Mouse (Mus musculus) E14TG2a.4 (cell line): ENCODE measurements around the gene Slc43a1.
"Not testable (repeated sequence)": the region's sequence is repeated elsewhere in the genome, so short reads cannot be mapped to it uniquely, and the experiment has no call there.

Experiments
- H3K27me3 ChIP-seq: 2 replicates; pipeline ENCODE4 v1.6.1; 2014; ENCODE audit warnings: low read length, control low read depth; ENCODE audit not compliant: insufficient read depth
- H3K36me3 ChIP-seq: 2 replicates; pipeline ENCODE4 v1.6.1; 2014; ENCODE audit warnings: low read length, control low read depth; ENCODE audit not compliant: insufficient read depth
- H3K4me1 ChIP-seq: replicated peaks from 2 replicates; pipeline ENCODE4 v1.6.1; 2014; ENCODE audit warnings: low read depth, low read length, control low read depth
- H3K4me3 ChIP-seq: replicated peaks from 2 replicates; pipeline ENCODE4 v1.5.1; 2014; ENCODE audit warnings: mild to moderate bottlenecking, low read length
- H3K9me3 ChIP-seq: 2 replicates; pipeline ENCODE4 v1.6.1; 2014; ENCODE audit warnings: low read length, control low read depth
- CTCF ChIP-seq: conservative IDR thresholded peaks from 2 replicates; pipeline ENCODE4 v1.5.1; 2014; ENCODE audit warnings: low read length
- NANOG ChIP-seq: IDR thresholded peaks from 2 replicates; pipeline ENCODE4 v1.6.1; 2014; ENCODE audit warnings: borderline replicate concordance, low read length, mixed read lengths
- POU5F1 ChIP-seq: IDR thresholded peaks from 2 replicates; pipeline ENCODE4 v1.6.1; 2014; ENCODE audit warnings: low read length, borderline replicate concordance

Gene Slc43a1

GRCm38 (mm10) chr2:84893359-84893758 is 54.7 kb downstream of the Slc43a1 start:
- peaks cover 10% of the 10 kb centered on the region for H3K4me1 ChIP-seq
- H3K4me3 ChIP-seq = no peak overlapping the region
- peaks cover 47% of the 10 kb centered on the region for H3K27me3 ChIP-seq
- peaks cover 7% of the 10 kb centered on the region; the same call in 1 of the 2 replicates for H3K9me3 ChIP-seq
- no peak for TF ChIP-seq POU5F1
- no peak for TF ChIP-seq NANOG
- no peak for TF ChIP-seq CTCF
- no peaks in the 10 kb centered on the region for H3K36me3 ChIP-seq

GRCm38 (mm10) chr2:84895495-84896198 is 57.0 kb downstream of the Slc43a1 start:
- Histone ChIP-seq H3K4me1 (no peaks in the 10 kb centered on the region), H3K9me3 (peaks cover 13% of the 10 kb centered on the region; the same call in 1 of the 2 replicates), H3K27me3 (peaks cover 28% of the 10 kb centered on the region), H3K4me3 (no peak overlapping the region), H3K36me3 (no peaks in the 10 kb centered on the region)
- no peak for TF ChIP-seq NANOG
- no peak for TF ChIP-seq POU5F1
- no peak for TF ChIP-seq CTCF

GRCm38 (mm10) chr2:84896686-84897085 is 58.0 kb downstream of the Slc43a1 start:
- Histone ChIP-seq H3K27me3 (peaks cover 18% of the 10 kb centered on the region), H3K9me3 (peaks cover 22% of the 10 kb centered on the region)
- H3K4me3 ChIP-seq, H3K36me3 ChIP-seq, H3K4me1 ChIP-seq: not testable (repeated sequence)

GRCm38 (mm10) chr2:84912722-84913121 is 74.1 kb downstream of the Slc43a1 start:
- Histone ChIP-seq H3K27me3 (no peaks in the 10 kb centered on the region), H3K4me3 (no peak overlapping the region), H3K9me3 (no peaks in the 10 kb centered on the region), H3K4me1 (no peaks in the 10 kb centered on the region), H3K36me3 (no peaks in the 10 kb centered on the region)
- TF ChIP-seq POU5F1 (no peak), CTCF (no peak), NANOG (no peak)
